Mouse (Mus musculus) spleen, adult 2 months (tissue): ENCODE results near the gene L3mbtl3. TPM values are rescaled to one million over a fixed set of nuclear protein-coding genes. Genes with fewer than 3 reads are reported as not detected.

Experiments used
- DNase-seq, 2 experiments: peaks; one replicate each; pipeline versions ENCODE4 v3.0.0 to v3.0.0-alpha.2; 2012 to 2021; ENCODE audit warnings: low spot score in 2 of 2, low read depth in 1 of 2
- H3K27ac ChIP-seq: fragments of 200-500 bp; 2 replicates; pipeline ENCODE4 v1.5.1; 2012; ENCODE audit warnings: low read length, inconsistent platforms; ENCODE audit not compliant: insufficient read depth
- H3K27me3 ChIP-seq: fragments of 200-500 bp; 2 replicates; pipeline ENCODE4 v1.6.1; 2012; ENCODE audit warnings: mild to moderate bottlenecking, moderate library complexity, low read length, inconsistent platforms; ENCODE audit not compliant: control insufficient read depth, insufficient read depth
- H3K36me3 ChIP-seq: fragments of 200-500 bp; 2 replicates; pipeline ENCODE4 v1.6.1; 2012; ENCODE audit warnings: mild to moderate bottlenecking, low read length, inconsistent platforms; ENCODE audit not compliant: control insufficient read depth, insufficient read depth
- H3K4me1 ChIP-seq: fragments of 200-500 bp; 2 replicates; pipeline ENCODE4 v1.6.1; 2011; ENCODE audit warnings: inconsistent platforms; ENCODE audit not compliant: control insufficient read depth, insufficient read depth, insufficient read length
- H3K4me3 ChIP-seq: fragments of 200-500 bp; 2 replicates; pipeline ENCODE4 v1.5.1; 2011; ENCODE audit warnings: mild to moderate bottlenecking, inconsistent platforms; ENCODE audit not compliant: insufficient read depth, insufficient read length; ENCODE audit errors: extremely low read depth
- CTCF ChIP-seq: fragments of 200-500 bp; IDR thresholded peaks from 2 replicates; pipeline ENCODE4 v1.5.1; 2011; ENCODE audit warnings: mild to moderate bottlenecking, inconsistent platforms; ENCODE audit not compliant: insufficient read depth, insufficient read length, insufficient replicate concordance; ENCODE audit errors: extremely low read depth
- POLR2A ChIP-seq: fragments of 200-500 bp; IDR thresholded peaks from 2 replicates; pipeline ENCODE4 v1.6.1; 2011; ENCODE audit warnings: low read depth, low read length, inconsistent platforms
- WGBS: fragments of 180-500 bp; shearing (Covaris S2); methylation state at CpG from one replicate; pipeline ENCODE4 v1.1.7; 2018; 5-methylcytosine and 5-hydroxymethylcytosine counted together
- polyA plus RNA-seq: library from polyadenylated mRNA; depleted of rRNA; stranded (reverse); fragments of >200 nt; gene quantifications from 2 replicates; pipeline ENCODE4 v1.2.3, GENCODE M21; 2012

L3mbtl3 gene
- polyA plus RNA-seq, 1 experiment = 5.4 TPM

DNA sequence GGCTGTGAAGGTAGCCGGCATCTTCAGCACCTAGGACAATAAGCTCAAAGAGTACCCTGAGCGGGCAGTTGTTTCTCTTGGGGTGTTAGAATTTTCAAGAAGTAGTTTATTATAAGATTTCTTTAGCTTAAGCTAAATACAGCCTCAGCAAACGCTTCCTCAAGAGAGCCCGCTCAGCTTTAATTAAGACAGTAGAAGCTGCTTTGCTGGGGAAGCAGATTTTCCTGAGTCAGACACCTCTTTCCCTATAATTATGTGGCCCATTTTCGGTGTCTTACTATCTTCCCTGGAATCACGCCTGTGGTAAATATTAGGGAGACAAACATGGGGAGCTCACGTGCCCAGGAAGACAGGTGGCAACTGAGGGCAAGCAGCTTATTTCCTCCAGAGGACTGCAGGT, 88.6 kb downstream of the L3mbtl3 start:
- Histone ChIP-seq H3K36me3 (peaks cover 14% of the 10 kb centered on the region), H3K4me3 (no peak overlapping the region), H3K27me3 (no peaks in the 10 kb centered on the region), H3K27ac (no peak overlapping the region), H3K4me1 (no peaks in the 10 kb centered on the region)
- TF ChIP-seq CTCF (no peak), POLR2A (no peak)
- no peak for DNase-seq
- WGBS = 86% methylated on average over 7 of the region's 7 CpGs

- TF ChIP-seq CTCF = no peak
- TF ChIP-seq POLR2A = no peak
These were observed 95.8 kb downstream of the L3mbtl3 start for GRCm38 (mm10) chr10:26280009-26280408.

DNA sequence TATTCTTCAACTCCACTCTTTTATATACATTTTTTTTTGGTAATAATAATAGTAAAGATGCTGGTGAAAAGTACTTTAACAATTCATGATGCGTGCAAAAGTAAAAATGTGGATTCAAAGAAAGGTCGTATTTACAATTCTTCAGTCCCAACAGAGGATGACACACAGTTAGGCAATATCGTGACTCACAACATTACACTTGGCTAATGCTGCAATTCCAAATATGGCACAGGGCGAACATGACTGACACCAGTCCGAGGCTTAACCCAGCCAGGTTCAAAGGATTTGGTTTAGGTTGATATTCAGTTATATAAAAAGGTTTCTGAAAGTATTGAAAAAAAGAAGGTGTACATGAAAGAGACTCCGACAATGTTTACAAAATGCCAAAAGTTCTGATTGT, 100.4 kb downstream of the L3mbtl3 start:
- TF ChIP-seq POLR2A (no peak), CTCF (no peak)
- no peak for DNase-seq
- Histone ChIP-seq H3K27ac (no peak overlapping the region), H3K36me3 (peaks cover 24% of the 10 kb centered on the region), H3K4me3 (no peak overlapping the region), H3K27me3 (no peaks in the 10 kb centered on the region), H3K4me1 (no peaks in the 10 kb centered on the region)
- 90% methylated on average over 6 of the region's 6 CpGs for WGBS

More at GRCm38 (mm10) chr10:26280009-26280408, 95.8 kb downstream of the L3mbtl3 start:
- H3K36me3 ChIP-seq = peaks cover 32% of the 10 kb centered on the region
- H3K4me1 ChIP-seq = no peaks in the 10 kb centered on the region
- H3K27ac ChIP-seq = no peak overlapping the region
- 95% methylated on average over 8 of the region's 8 CpGs for WGBS
- DNase-seq = no peak
- H3K4me3 ChIP-seq = no peak overlapping the region
- no peaks in the 10 kb centered on the region for H3K27me3 ChIP-seq

DNA sequence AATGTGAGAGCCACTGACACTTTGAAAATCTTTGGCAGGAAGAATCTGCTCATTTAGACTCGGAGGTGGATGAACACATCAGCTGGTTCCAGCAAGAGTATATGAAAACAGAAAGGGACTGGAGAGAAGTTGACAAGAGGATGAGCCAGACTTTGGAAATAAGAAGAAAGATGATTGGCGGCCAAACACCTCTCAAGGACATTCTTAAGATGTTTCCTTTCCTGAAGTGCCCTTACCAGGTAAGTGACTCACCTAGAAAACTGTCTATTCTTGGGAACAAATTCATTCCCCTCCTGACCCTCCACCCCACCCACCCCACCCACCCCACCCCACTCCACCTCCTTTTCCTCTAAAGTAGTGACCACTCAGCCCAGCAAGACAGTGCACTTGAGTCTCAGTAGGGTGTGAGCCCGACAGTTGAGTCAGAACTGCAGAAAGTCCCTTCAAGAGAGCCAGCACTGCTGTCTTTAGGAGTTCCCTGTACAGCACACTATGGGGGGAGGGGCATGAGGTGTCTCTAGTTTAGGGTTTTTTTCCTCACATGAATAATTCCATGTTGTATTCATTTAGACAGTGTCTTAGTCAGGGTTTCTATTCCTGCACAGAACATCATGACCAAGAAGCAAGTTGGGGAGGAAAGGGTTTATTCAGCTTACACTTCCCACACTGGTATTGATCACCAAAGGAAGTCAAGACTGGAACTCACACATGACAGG, 111.9 kb downstream of the L3mbtl3 start:
- Histone ChIP-seq H3K4me3 (no peak overlapping the region), H3K27me3 (no peaks in the 10 kb centered on the region), H3K27ac (no peak overlapping the region), H3K36me3 (no peaks in the 10 kb centered on the region), H3K4me1 (0 out of 2 replicates have a peak, but pooled peaks cover 2% of the 10 kb centered on the region)
- no peak for DNase-seq
- TF ChIP-seq POLR2A = no peak
- TF ChIP-seq CTCF = no peak
- 79% methylated on average over 3 of the region's 3 CpGs for WGBS

DNA sequence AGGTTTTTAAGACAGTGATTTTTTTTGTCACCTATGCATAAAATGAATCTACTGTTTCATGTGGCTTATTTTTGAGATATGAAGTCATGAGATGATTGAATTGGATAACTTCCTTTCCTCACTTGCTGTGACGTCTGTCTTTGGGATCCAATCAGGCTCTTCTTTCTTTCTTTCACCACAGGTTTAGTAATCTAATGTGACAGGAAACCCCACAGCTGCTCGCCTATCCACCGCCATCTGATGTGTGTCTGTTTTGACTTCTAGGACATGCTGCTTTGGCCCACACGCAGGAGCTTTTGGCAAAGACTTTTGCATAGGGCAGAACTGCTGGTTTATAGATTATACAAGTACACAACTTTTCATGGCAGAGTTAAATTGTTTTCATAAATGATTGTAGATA, 115.9 kb downstream of the L3mbtl3 start:
- TF ChIP-seq POLR2A (no peak), CTCF (no peak)
- Histone ChIP-seq H3K36me3 (no peaks in the 10 kb centered on the region), H3K27ac (no peak overlapping the region), H3K4me1 (0 out of 2 replicates have a peak, but pooled peaks cover 2% of the 10 kb centered on the region), H3K27me3 (no peaks in the 10 kb centered on the region), H3K4me3 (no peak overlapping the region)
- no peak for DNase-seq
- WGBS = 62% methylated on average over 4 of the region's 4 CpGs

GRCm38 (mm10) chr10:26249426-26250165, 126.2 kb downstream of the L3mbtl3 start:
- Histone ChIP-seq H3K4me1 (no peaks in the 10 kb centered on the region), H3K27me3 (no peaks in the 10 kb centered on the region), H3K36me3 (no peaks in the 10 kb centered on the region), H3K4me3 (no peak overlapping the region), H3K27ac (no peak overlapping the region)
- 84% methylated on average over 7 of the region's 7 CpGs for WGBS
- DNase-seq = no peak
- TF ChIP-seq CTCF (no peak), POLR2A (no peak)

- Histone ChIP-seq H3K27me3 (no peaks in the 10 kb centered on the region), H3K27ac (no peak overlapping the region), H3K4me1 (no peaks in the 10 kb centered on the region), H3K36me3 (no peaks in the 10 kb centered on the region), H3K4me3 (no peak overlapping the region)
- DNase-seq = no peak
- TF ChIP-seq CTCF (no peak), POLR2A (no peak)
- WGBS = 91% methylated on average over 6 of the region's 6 CpGs
These were observed 131.3 kb downstream of the L3mbtl3 start for GRCm38 (mm10) chr10:26244466-26244865.
